Mouse (Mus musculus) kidney, adult 2 months (tissue): ENCODE data around the gene Rnh1. TPM values are rescaled to one million over a fixed set of nuclear protein-coding genes. Genes with fewer than 3 reads are reported as not detected.

Source experiments
- DNase-seq: peaks from one replicate; pipeline ENCODE4 v3.0.0; 2021
- H3K27ac ChIP-seq: fragments of 200-500 bp; 2 replicates; pipeline ENCODE4 v1.5.1; 2012; ENCODE audit warnings: low read depth, low read length, control low read depth, inconsistent platforms; ENCODE audit not compliant: insufficient read depth
- H3K27me3 ChIP-seq: fragments of 200-500 bp; replicated peaks from 2 replicates; pipeline ENCODE4 v1.6.1; 2012; ENCODE audit warnings: mild to moderate bottlenecking, moderate library complexity, low read length, inconsistent platforms; ENCODE audit not compliant: control insufficient read depth, insufficient read depth
- H3K36me3 ChIP-seq: fragments of 200-500 bp; 2 replicates; pipeline ENCODE4 v1.6.1; 2012; ENCODE audit warnings: mild to moderate bottlenecking, moderate library complexity, low read length, inconsistent platforms; ENCODE audit not compliant: control insufficient read depth, insufficient read depth
- H3K4me1 ChIP-seq: fragments of 200-500 bp; 2 replicates; pipeline ENCODE4 v1.6.1; 2011; ENCODE audit warnings: low read length; ENCODE audit not compliant: control insufficient read depth, insufficient read depth
- H3K4me3 ChIP-seq: fragments of 200-500 bp; 2 replicates; pipeline ENCODE4 v1.5.1; 2011; ENCODE audit warnings: mild to moderate bottlenecking, low read depth, low read length, control low read depth; ENCODE audit not compliant: insufficient read depth
- CTCF ChIP-seq: fragments of 200-500 bp; conservative IDR thresholded peaks from 2 replicates; pipeline ENCODE4 v1.5.1; 2011; ENCODE audit warnings: low read depth, mild to moderate bottlenecking, control low read depth, low read length, moderate library complexity, mixed read lengths; ENCODE audit not compliant: insufficient read depth, insufficient read length
- POLR2A ChIP-seq: fragments of 200-500 bp; IDR thresholded peaks from one replicate; pipeline ENCODE4 v1.6.1; 2011; ENCODE audit warnings: low read depth, low read length, control low read depth
- WGBS: fragments of 180-500 bp; shearing (Covaris S2); methylation state at CpG from one replicate; pipeline ENCODE4 v1.1.7; 2018; 5-methylcytosine and 5-hydroxymethylcytosine counted together
- polyA plus RNA-seq: library from polyadenylated mRNA; depleted of rRNA; stranded (reverse); fragments of >200 nt; gene quantifications from 2 replicates; pipeline ENCODE4 v1.2.3, GENCODE M21; 2012

Rnh1 gene
- polyA plus RNA-seq, 1 experiment = 190 TPM

GRCm38 (mm10) chr7:141218141-141218540, 45.5 kb upstream of the Rnh1 start:
- TF ChIP-seq POLR2A (no peak), CTCF (no peak)
- H3K4me1 ChIP-seq = peaks cover 9% of the 10 kb centered on the region
- H3K27ac ChIP-seq = no peak overlapping the region
- DNase-seq = no peak
- no peaks in the 10 kb centered on the region for H3K36me3 ChIP-seq
- WGBS = 63% methylated on average over 3 of the region's 3 CpGs
- H3K4me3 ChIP-seq = no peak overlapping the region
- H3K27me3 ChIP-seq = no peaks in the 10 kb centered on the region

GRCm38 (mm10) chr7:141217343-141218013, 44.8 kb upstream of the Rnh1 start:
- no peak for DNase-seq
- Histone ChIP-seq H3K4me1 (peaks cover 5% of the 10 kb centered on the region), H3K27me3 (no peaks in the 10 kb centered on the region), H3K27ac (peak overlapping the region; percentile 69; the same call in 1 of the 2 replicates), H3K4me3 (peak overlapping the region; percentile 27), H3K36me3 (no peaks in the 10 kb centered on the region)
- no peak for TF ChIP-seq POLR2A
- TF ChIP-seq CTCF = no peak
- 70% methylated on average over 17 of the region's 17 CpGs for WGBS

GRCm38 (mm10) chr7:141216894-141217293, 44.2 kb upstream of the Rnh1 start:
- Histone ChIP-seq H3K4me3 (peak overlapping the region; percentile 27), H3K27ac (peak overlapping the region; percentile 69), H3K36me3 (no peaks in the 10 kb centered on the region), H3K27me3 (no peaks in the 10 kb centered on the region), H3K4me1 (no peaks in the 10 kb centered on the region; the same call in 1 of the 2 replicates)
- DNase-seq = no peak
- TF ChIP-seq POLR2A (no peak), CTCF (no peak)
- WGBS = 57% methylated on average over 11 of the region's 11 CpGs

- TF ChIP-seq POLR2A = peak; percentile 3
- no peak for TF ChIP-seq CTCF
- no peaks in the 10 kb centered on the region; the same call in 1 of the 2 replicates for H3K4me1 ChIP-seq
These were observed 43.5 kb upstream of the Rnh1 start for GRCm38 (mm10) chr7:141215880-141216733.

GRCm38 (mm10) chr7:141215101-141215879, 42.6 kb upstream of the Rnh1 start, which contains the start of gene Rassf7:
Gene Rassf7 (plus strand): TSS chr7:141215860.
- no peaks in the 10 kb centered on the region; the same call in 1 of the 2 replicates for H3K4me1 ChIP-seq
- 2% methylated on average over 41 of the region's 41 CpGs for whole genome bisulfite sequencing
- DNase-seq = peak; percentile 99
- TF ChIP-seq POLR2A = peak; percentile 20
- no peak for TF ChIP-seq CTCF
- H3K36me3 ChIP-seq = no peaks in the 10 kb centered on the region
- H3K27me3 ChIP-seq = no peaks in the 10 kb centered on the region
- peak within 1 kb of the TSS; percentile 67 for H3K4me3 ChIP-seq
- H3K27ac ChIP-seq = peak within 1 kb of the TSS; percentile 88

More at GRCm38 (mm10) chr7:141215880-141216733, 43.5 kb upstream of the Rnh1 start:
- H3K36me3 ChIP-seq = no peaks in the 10 kb centered on the region
- H3K4me3 ChIP-seq = peak overlapping the region; percentile 67
- WGBS = 1% methylated on average over 42 of the region's 42 CpGs
- peak overlapping the region; percentile 88 for H3K27ac ChIP-seq
- no peaks in the 10 kb centered on the region for H3K27me3 ChIP-seq
- peak; percentile 98 for DNase-seq

- TF ChIP-seq POLR2A (no peak), CTCF (no peak)
- Histone ChIP-seq H3K4me1 (no peaks in the 10 kb centered on the region; the same call in 1 of the 2 replicates), H3K36me3 (no peaks in the 10 kb centered on the region), H3K27me3 (no peaks in the 10 kb centered on the region), H3K27ac (no peak overlapping the region), H3K4me3 (no peak overlapping the region)
- DNase-seq = no peak
- WGBS = 81% methylated on average over 3 of the region's 3 CpGs
These were observed 41.7 kb upstream of the Rnh1 start for GRCm38 (mm10) chr7:141214310-141214709.
